Mouse (Mus musculus): ENCODE measurements around the gene Hic2. TPM values are rescaled to one million over a fixed set of nuclear protein-coding genes. Genes with fewer than 3 reads are reported as not detected.
A peak's percentile ranks its signal among the peaks of the same experiment; 100 is the strongest.

The Hic2 gene
- polyA plus RNA-seq, 1 experiment from 2014 or later = 2.1 TPM

GRCm38 (mm10) chr16:17239409-17239808 is 6.0 kb downstream of the Hic2 start:
- 48% methylated on average over 2 of the region's 2 CpGs for WGBS
- Histone ChIP-seq H3K4me3 (ENCODE audit: low read depth, low read length) (no peak overlapping the region), H3K9me3 (ENCODE audit: control insufficient read depth, low read length) (no peaks in the 10 kb centered on the region), H3K4me2 (replicated peaks; ENCODE audit: low read depth) (no peak overlapping the region), H3K27me3 (ENCODE audit: control insufficient read depth, insufficient read depth, low read length) (no peaks in the 10 kb centered on the region), H3K27ac (replicated peaks) (no peak overlapping the region), H3K4me1 (replicated peaks; ENCODE audit: control insufficient read depth, insufficient read depth) (peaks cover 14% of the 10 kb centered on the region), H3K9ac (ENCODE audit: low read length) (no peak overlapping the region), H3K36me3 (ENCODE audit: control insufficient read depth, insufficient read depth, low read length) (no peaks in the 10 kb centered on the region)
- no peak for DNase-seq (ENCODE audit: low spot score)
- TF ChIP-seq EP300 (optimal IDR thresholded peaks at IDR 0.05) (no peak), CTCF (IDR thresholded peaks at IDR 0.05; ENCODE audit: low read depth) (no peak)
- no peak for ATAC-seq (ENCODE audit: low FRiP score, low TSS enrichment)

- ATAC-seq (ENCODE audit: low FRiP score, low TSS enrichment) = peak; percentile 52
- WGBS = 12% methylated on average over 1 of the region's 1 CpGs
- no peaks in the 10 kb centered on the region; the same call in 1 of the 2 replicates for H3K4me1 ChIP-seq (replicated peaks; ENCODE audit: control insufficient read depth, insufficient read depth)
- H3K36me3 ChIP-seq (ENCODE audit: control insufficient read depth, insufficient read depth, low read length) = no peaks in the 10 kb centered on the region
- no peak for DNase-seq (ENCODE audit: low spot score)
- H3K27ac ChIP-seq (replicated peaks) = no peak overlapping the region
- no peak for TF ChIP-seq CTCF (IDR thresholded peaks at IDR 0.05; ENCODE audit: low read depth)
- H3K4me3 ChIP-seq (ENCODE audit: low read depth, low read length) = no peak overlapping the region
- H3K27me3 ChIP-seq (ENCODE audit: control insufficient read depth, insufficient read depth, low read length) = no peaks in the 10 kb centered on the region
- H3K9ac ChIP-seq (ENCODE audit: low read length) = no peak overlapping the region
- no peak overlapping the region for H3K4me2 ChIP-seq (replicated peaks; ENCODE audit: low read depth)
- H3K9me3 ChIP-seq (ENCODE audit: control insufficient read depth, low read length) = no peaks in the 10 kb centered on the region
Observed at GRCm38 (mm10) chr16:17243731-17244130, 10.4 kb downstream of the Hic2 start.

GRCm38 (mm10) chr16:17244996-17245395 is 11.6 kb downstream of the Hic2 start:
- Histone ChIP-seq H3K27me3 (ENCODE audit: control insufficient read depth, insufficient read depth, low read length) (no peaks in the 10 kb centered on the region), H3K27ac (replicated peaks) (no peak overlapping the region), H3K4me3 (ENCODE audit: low read depth, low read length) (no peak overlapping the region), H3K9ac (ENCODE audit: low read length) (no peak overlapping the region), H3K4me1 (replicated peaks; ENCODE audit: control insufficient read depth, insufficient read depth) (no peaks in the 10 kb centered on the region; the same call in 1 of the 2 replicates), H3K36me3 (ENCODE audit: control insufficient read depth, insufficient read depth, low read length) (no peaks in the 10 kb centered on the region), H3K9me3 (ENCODE audit: control insufficient read depth, low read length) (no peaks in the 10 kb centered on the region), H3K4me2 (replicated peaks; ENCODE audit: low read depth) (no peak overlapping the region)
- TF ChIP-seq EP300 (optimal IDR thresholded peaks at IDR 0.05) (no peak), CTCF (IDR thresholded peaks at IDR 0.05; ENCODE audit: low read depth) (no peak)
- DNase-seq (ENCODE audit: low spot score) (no peak), ATAC-seq (ENCODE audit: low FRiP score, low TSS enrichment) (no peak)
- 70% methylated on average over 1 of the region's 1 CpGs for WGBS

GRCm38 (mm10) chr16:17247727-17248126 is 14.4 kb downstream of the Hic2 start:
- Histone ChIP-seq H3K36me3 (ENCODE audit: control insufficient read depth, insufficient read depth, low read length) (no peaks in the 10 kb centered on the region), H3K4me1 (replicated peaks; ENCODE audit: control insufficient read depth, insufficient read depth) (0 out of 2 replicates have a peak, but pooled peaks cover 3% of the 10 kb centered on the region), H3K9ac (ENCODE audit: low read length) (no peak overlapping the region), H3K27ac (replicated peaks) (no peak overlapping the region), H3K4me3 (ENCODE audit: low read depth, low read length) (no peak overlapping the region), H3K4me2 (replicated peaks; ENCODE audit: low read depth) (no peak overlapping the region), H3K9me3 (ENCODE audit: control insufficient read depth, low read length) (no peaks in the 10 kb centered on the region), H3K27me3 (ENCODE audit: control insufficient read depth, insufficient read depth, low read length) (no peaks in the 10 kb centered on the region)
- no peak for TF ChIP-seq EP300 (optimal IDR thresholded peaks at IDR 0.05)
- no peak for TF ChIP-seq CTCF (IDR thresholded peaks at IDR 0.05; ENCODE audit: low read depth)
- 39% methylated on average over 4 of the region's 4 CpGs for WGBS
- ATAC-seq (ENCODE audit: low FRiP score, low TSS enrichment) (no peak), DNase-seq (ENCODE audit: low spot score) (peak; percentile 66)

GRCm38 (mm10) chr16:17249135-17249534 is 15.8 kb downstream of the Hic2 start:
- WGBS = 37% methylated on average over 6 of the region's 6 CpGs
- no peaks in the 10 kb centered on the region for H3K27me3 ChIP-seq (ENCODE audit: control insufficient read depth, insufficient read depth, low read length)
- no peak overlapping the region for H3K4me3 ChIP-seq (ENCODE audit: low read depth, low read length)
- H3K4me2 ChIP-seq (replicated peaks; ENCODE audit: low read depth) = no peak overlapping the region
- no peak overlapping the region for H3K9ac ChIP-seq (ENCODE audit: low read length)
- ATAC-seq (ENCODE audit: low FRiP score, low TSS enrichment) = no peak
- H3K4me1 ChIP-seq (replicated peaks; ENCODE audit: control insufficient read depth, insufficient read depth) = 0 out of 2 replicates have a peak, but pooled peaks cover 6% of the 10 kb centered on the region
- no peak overlapping the region for H3K27ac ChIP-seq (replicated peaks)
- no peaks in the 10 kb centered on the region for H3K36me3 ChIP-seq (ENCODE audit: control insufficient read depth, insufficient read depth, low read length)
- H3K9me3 ChIP-seq (ENCODE audit: control insufficient read depth, low read length) = no peaks in the 10 kb centered on the region
- TF ChIP-seq CTCF (IDR thresholded peaks at IDR 0.05; ENCODE audit: low read depth) (no peak), EP300 (optimal IDR thresholded peaks at IDR 0.05) (no peak)
- no peak for DNase-seq (ENCODE audit: low spot score)

- no peak overlapping the region for H3K4me2 ChIP-seq (replicated peaks; ENCODE audit: low read depth)
- H3K9me3 ChIP-seq (ENCODE audit: control insufficient read depth, low read length) = no peaks in the 10 kb centered on the region
- 0 out of 2 replicates have a peak, but pooled peaks cover 7% of the 10 kb centered on the region for H3K4me1 ChIP-seq (replicated peaks; ENCODE audit: control insufficient read depth, insufficient read depth)
- TF ChIP-seq EP300 (optimal IDR thresholded peaks at IDR 0.05) = no peak
- no peak for TF ChIP-seq CTCF (IDR thresholded peaks at IDR 0.05; ENCODE audit: low read depth)
- H3K4me3 ChIP-seq (ENCODE audit: low read depth, low read length) = no peak overlapping the region
- 25% methylated on average over 3 of the region's 3 CpGs for WGBS
- no peak overlapping the region for H3K9ac ChIP-seq (ENCODE audit: low read length)
- H3K27ac ChIP-seq (replicated peaks) = no peak overlapping the region
- H3K36me3 ChIP-seq (ENCODE audit: control insufficient read depth, insufficient read depth, low read length) = no peaks in the 10 kb centered on the region
- ATAC-seq (ENCODE audit: low FRiP score, low TSS enrichment) (no peak), DNase-seq (ENCODE audit: low spot score) (peak; percentile 86)
- no peaks in the 10 kb centered on the region for H3K27me3 ChIP-seq (ENCODE audit: control insufficient read depth, insufficient read depth, low read length)
Observed at GRCm38 (mm10) chr16:17251539-17251938, 18.2 kb downstream of the Hic2 start.
